Mouse (Mus musculus): ENCODE measurements around the gene Ube2e3.

DNA sequence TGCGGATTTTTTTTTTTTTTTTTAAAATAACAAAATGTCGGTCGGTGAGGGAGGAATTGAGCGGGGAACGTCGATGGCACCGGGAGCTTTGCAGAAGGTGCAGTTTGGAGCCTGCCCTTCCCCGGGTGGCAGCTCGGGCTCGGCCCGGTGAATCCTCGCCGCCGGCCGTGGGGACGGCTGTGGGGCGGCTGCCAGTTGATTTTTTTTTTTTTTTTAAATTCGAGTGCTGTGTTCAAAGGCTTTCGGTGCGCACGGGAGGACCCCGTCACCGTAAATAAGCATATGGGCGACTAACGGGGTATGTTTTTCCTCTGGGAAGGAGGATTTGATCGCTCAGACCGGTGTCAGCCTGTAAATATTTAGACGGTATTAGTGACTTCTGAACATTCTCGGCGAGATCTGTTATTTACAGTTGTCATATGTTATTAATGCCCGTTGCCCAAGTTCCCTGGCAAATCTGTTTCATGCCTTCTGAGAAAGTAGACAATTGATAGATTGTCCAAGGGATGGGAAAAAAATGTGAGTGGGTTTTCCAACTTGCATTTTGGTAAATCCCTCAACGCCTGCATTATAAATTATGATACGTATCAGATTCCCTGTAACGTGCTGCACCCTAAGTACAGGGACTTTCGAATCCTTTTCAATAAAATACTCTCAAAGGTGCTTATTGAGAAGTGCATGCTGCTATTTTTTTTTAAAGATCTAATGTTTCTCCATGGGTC is 2.0 kb downstream of the Ube2e3 start:
- TF ChIP-seq POLR2A (IDR thresholded peaks at IDR 0.05; ENCODE audit: borderline replicate concordance, low read depth, low read length): no peak
- no peak for TF ChIP-seq CTCF (IDR thresholded peaks at IDR 0.05; ENCODE audit: low read depth, low read length)
